Mouse (Mus musculus): ENCODE results near the gene Ldb2.

DNA sequence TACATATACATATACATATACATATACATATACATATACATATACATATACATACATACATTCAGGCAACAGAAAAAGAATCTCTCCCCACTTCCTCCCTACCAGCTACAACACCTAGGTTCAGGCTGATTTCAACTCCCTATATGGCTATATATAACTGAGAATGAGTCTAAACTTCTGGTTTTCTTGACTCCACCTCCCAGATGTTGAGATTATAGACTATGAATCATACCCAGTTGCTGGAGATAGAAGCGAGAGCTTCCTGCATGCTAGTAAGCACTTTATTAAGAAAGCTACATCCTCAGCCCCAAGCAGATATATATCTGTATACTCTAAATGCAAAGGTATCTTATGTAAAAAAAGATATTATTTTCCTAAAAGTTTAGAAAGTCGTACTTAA is 74.0 kb downstream of the Ldb2 start:
- TF ChIP-seq CTCF (IDR thresholded peaks at IDR 0.05; ENCODE audit: low read depth, low read length) = no peak
- no peak for TF ChIP-seq POLR2A (IDR thresholded peaks at IDR 0.05; ENCODE audit: borderline replicate concordance, low read depth, low read length)

Measured in bone marrow macrophage, adult 2 months (primary cell).